Mouse (Mus musculus) lung, embryonic 14.5 days (tissue): ENCODE data around the gene Pknox2. TPM values are rescaled to one million over a fixed set of nuclear protein-coding genes. Genes with fewer than 3 reads are reported as not detected.

Experiments used
- ATAC-seq: fragments of 200-750 bp; cut with Nextera tagmentation; 2 replicates; pipeline ENCODE4 v1.8.0; 2017; ENCODE audit warnings: mild to moderate bottlenecking, moderate TSS enrichment, moderate library complexity; ENCODE audit not compliant: insufficient read depth
- DNase-seq: peaks from one replicate; pipeline ENCODE4 v3.0.0-alpha.2; 2015
- H3K27ac ChIP-seq: fragments of 300-500 bp; sonication (generic); 2 replicates; pipeline ENCODE4 v1.5.1; 2014; ENCODE audit warnings: low read depth, mild to moderate bottlenecking, moderate library complexity
- H3K27me3 ChIP-seq: fragments of 300-500 bp; sonication (generic); 2 replicates; pipeline ENCODE4 v1.6.1; 2014; ENCODE audit warnings: low read length, control low read depth; ENCODE audit not compliant: insufficient read depth
- H3K36me3 ChIP-seq: fragments of 300-500 bp; sonication (generic); 2 replicates; pipeline ENCODE4 v1.6.1; 2014; ENCODE audit warnings: control low read depth; ENCODE audit not compliant: insufficient read depth
- H3K4me1 ChIP-seq: fragments of 300-500 bp; sonication (generic); 2 replicates; pipeline ENCODE4 v1.6.1; 2014; ENCODE audit warnings: antibody characterized with exemption, control low read depth; ENCODE audit not compliant: insufficient read depth
- H3K4me2 ChIP-seq: fragments of 300-500 bp; sonication (generic); 2 replicates; pipeline ENCODE4 v1.6.1; 2014; ENCODE audit warnings: mild to moderate bottlenecking
- H3K4me3 ChIP-seq: fragments of 300-500 bp; sonication (generic); 2 replicates; pipeline ENCODE4 v1.5.1; 2014; ENCODE audit warnings: low read depth, low read length
- H3K9ac ChIP-seq: fragments of 300-500 bp; sonication (generic); 2 replicates; pipeline ENCODE4 v1.6.1; 2014
- H3K9me3 ChIP-seq: fragments of 300-500 bp; sonication (generic); 2 replicates; pipeline ENCODE4 v1.6.1; 2016; ENCODE audit warnings: low read depth, low read length, control low read depth
- CTCF ChIP-seq: IDR thresholded peaks from 2 replicates; pipeline ENCODE4 v1.5.1; 2016; ENCODE audit warnings: antibody characterized with exemption, low read depth
- WGBS: fragments of 180-500 bp; shearing (Covaris S2); extraction: QIAGEN DNeasy Blood & Tissue Kit; methylation state at CpG from one replicate; pipeline ENCODE4 v1.1.7; 2014; 5-methylcytosine and 5-hydroxymethylcytosine counted together
- polyA plus RNA-seq: library from polyadenylated mRNA; unstranded; fragments of >200 nt; fragmentation: Nextera tagmentation; extraction: Ambion mirVana; gene quantifications from 2 replicates; pipeline ENCODE4 v1.2.1, GENCODE M21; 2014

The Pknox2 gene
- polyA plus RNA-seq, 1 experiment from 2014 or later: 7.1 TPM

DNA sequence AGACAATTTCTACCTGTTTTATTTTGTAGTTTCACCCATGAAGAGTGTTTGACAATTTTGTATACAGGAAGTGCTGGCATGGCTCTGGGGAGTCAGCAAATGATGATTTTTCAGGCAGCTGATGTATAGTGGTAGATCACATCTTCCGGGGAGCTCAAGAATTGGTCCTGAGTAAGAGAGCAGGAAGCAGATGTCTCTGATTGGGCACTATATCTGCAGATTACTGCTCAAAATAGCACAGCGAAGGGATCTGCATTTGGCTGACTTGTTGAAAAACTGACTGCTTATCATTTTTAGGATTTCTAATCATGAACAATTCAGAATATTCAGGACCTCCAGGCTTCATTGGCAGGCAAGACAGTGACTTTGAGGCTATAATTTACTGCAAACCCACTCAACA lies 295.0 kb downstream of the Pknox2 start:
- Histone ChIP-seq H3K27ac (no peak overlapping the region), H3K9ac (no peak overlapping the region), H3K4me3 (no peak overlapping the region), H3K27me3 (no peaks in the 10 kb centered on the region), H3K4me2 (no peak overlapping the region), H3K9me3 (no peaks in the 10 kb centered on the region), H3K4me1 (no peaks in the 10 kb centered on the region), H3K36me3 (no peaks in the 10 kb centered on the region)
- no peak for TF ChIP-seq CTCF
- DNase-seq (no peak), ATAC-seq (no peak)
- 81% methylated on average over 2 of the region's 2 CpGs for WGBS

DNA sequence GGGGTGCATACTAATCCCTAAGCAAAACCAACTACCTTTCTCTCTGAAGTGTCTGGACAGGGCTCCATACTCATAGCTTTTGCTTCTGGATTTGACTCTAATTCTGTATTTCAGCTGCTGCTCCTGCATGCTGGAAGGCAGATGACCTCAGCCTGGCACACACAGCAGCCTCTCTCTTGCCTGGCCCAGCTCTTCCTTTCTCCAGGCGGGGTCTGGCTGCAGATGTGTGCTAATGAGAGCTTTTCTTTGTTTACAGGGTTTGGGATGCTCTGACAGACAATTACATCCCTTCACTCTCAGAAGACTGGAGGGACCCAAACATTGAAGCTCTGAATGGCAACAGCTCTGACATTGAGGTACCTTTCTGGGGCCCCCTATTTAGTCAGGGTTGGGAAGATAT lies 297.1 kb downstream of the Pknox2 start:
- DNase-seq (no peak), ATAC-seq (no peak)
- Histone ChIP-seq H3K9me3 (no peaks in the 10 kb centered on the region), H3K4me2 (no peak overlapping the region), H3K27me3 (no peaks in the 10 kb centered on the region), H3K4me1 (no peaks in the 10 kb centered on the region), H3K4me3 (no peak overlapping the region), H3K36me3 (no peaks in the 10 kb centered on the region), H3K27ac (no peak overlapping the region), H3K9ac (no peak overlapping the region)
- WGBS: 38% methylated on average over 1 of the region's 1 CpGs
- TF ChIP-seq CTCF: no peak

DNA sequence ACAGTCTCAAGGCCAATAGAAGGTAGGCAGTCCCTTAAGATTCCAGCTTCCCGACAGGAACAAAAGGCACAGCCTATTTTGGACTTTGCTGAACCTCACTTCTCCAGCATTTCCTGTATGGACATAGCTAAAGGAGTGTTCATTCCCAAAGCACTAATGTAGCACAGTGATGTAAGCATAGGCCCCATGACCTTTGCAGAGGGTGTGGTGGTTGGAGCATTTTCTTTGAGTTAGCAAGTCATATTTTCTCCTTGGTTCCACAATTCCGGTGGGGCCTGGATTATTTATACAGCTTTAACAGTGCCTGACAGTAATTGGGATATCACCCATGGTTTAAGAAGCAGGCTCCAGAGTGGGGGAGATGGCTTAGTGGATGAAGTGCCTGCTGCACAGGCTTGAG lies 298.5 kb downstream of the Pknox2 start:
- H3K9me3 ChIP-seq: no peaks in the 10 kb centered on the region
- WGBS: 64% methylated on average over 2 of the region's 2 CpGs
- no peaks in the 10 kb centered on the region for H3K27me3 ChIP-seq
- ATAC-seq: no peak
- no peaks in the 10 kb centered on the region for H3K4me1 ChIP-seq
- H3K4me3 ChIP-seq: no peak overlapping the region
- H3K36me3 ChIP-seq: no peaks in the 10 kb centered on the region
- no peak overlapping the region for H3K9ac ChIP-seq
- H3K27ac ChIP-seq: no peak overlapping the region
- H3K4me2 ChIP-seq: no peak overlapping the region
- DNase-seq: no peak
- no peak for TF ChIP-seq CTCF

DNA sequence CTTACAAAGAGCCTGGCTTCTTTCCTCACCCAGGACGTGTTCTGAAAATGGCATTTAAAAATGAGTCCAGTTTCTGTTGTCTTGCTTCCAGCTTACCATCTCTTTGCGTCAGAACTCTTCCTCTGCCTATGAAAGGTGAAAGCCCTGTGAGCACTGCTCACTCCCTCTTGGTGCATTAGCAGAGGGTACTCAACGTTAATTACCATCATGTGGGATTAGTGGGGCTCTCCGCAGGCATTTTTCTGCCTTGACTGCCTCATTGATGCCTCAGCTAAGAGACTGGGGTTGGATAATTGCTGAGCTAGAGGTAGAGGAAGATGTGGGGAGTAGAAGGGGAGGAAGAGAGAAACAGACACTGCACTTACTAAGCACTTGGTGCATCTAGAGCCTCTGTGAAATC lies 300.9 kb downstream of the Pknox2 start:
- TF ChIP-seq CTCF: no peak
- H3K27me3 ChIP-seq: no peaks in the 10 kb centered on the region
- no peaks in the 10 kb centered on the region for H3K36me3 ChIP-seq
- no peak overlapping the region for H3K4me2 ChIP-seq
- H3K9ac ChIP-seq: no peak overlapping the region
- H3K4me1 ChIP-seq: no peaks in the 10 kb centered on the region
- H3K9me3 ChIP-seq: no peaks in the 10 kb centered on the region
- H3K4me3 ChIP-seq: no peak overlapping the region
- ATAC-seq: no peak
- H3K27ac ChIP-seq: no peak overlapping the region
- 46% methylated on average over 4 of the region's 4 CpGs for WGBS
- no peak for DNase-seq

Other genes with a start within 250 kb of the Pknox2 start
- 12.6 and 13.3 TPM in 2 replicates for gene Tmem218, start 60.8 kb upstream of the Pknox2 start, polyA plus RNA-seq
- 1.4 and 1.8 TPM in 2 replicates for gene Slc37a2, start 108.3 kb upstream of the Pknox2 start, polyA plus RNA-seq
- 7.9 and 8.8 TPM in 2 replicates for gene Ccdc15, start 201.0 kb upstream of the Pknox2 start, polyA plus RNA-seq
- 0.07 TPM in 1 of 2 replicates, not detected in the other for gene Hepacam, start 219.9 kb upstream of the Pknox2 start, polyA plus RNA-seq